Comparison of ENCODE assay signal across 9 mouse cellular contexts in genomic region chr9:67735426-67735825, GRCm38 (mm10). TPM values are rescaled to one million over a fixed set of nuclear protein-coding genes. Genes with fewer than 3 reads are reported as not detected.
DNase-seq lines count a peak whose midpoint lies in the region; ATAC-seq and TF ChIP-seq lines count a peak whose summit lies in the region.
"Had no signal": no experiment of that assay in that cellular context is flagged by ENCODE, and none has a peak within 500 bp of the region (broad histone marks: within the 10 kb centered on the region; RNA-seq: fewer than 3 reads in every experiment).

No protein-coding gene starts in this region.

- H3K9ac ChIP-seq in midbrain, embryonic 16.5 days (ENCODE audit: low read depth, low read length), result no peak overlapping the region
- H3K9ac ChIP-seq: embryonic facial prominence, embryonic 15.5 days had no signal

- 51% methylated on average over 11 of the region's 11 CpGs for WGBS in embryonic facial prominence, embryonic 10.5 days
- 49% methylated on average over 11 of the region's 11 CpGs for WGBS in small intestine, adult 2 months
- WGBS in midbrain, embryonic 16.5 days, result 51% methylated on average over 11 of the region's 11 CpGs

- TF ChIP-seq CTCF in small intestine, adult 2 months (IDR thresholded peaks at IDR 0.05; ENCODE audit: extremely low read depth, insufficient read length, insufficient replicate concordance, low read depth, low read length), result peak; percentile 38; the same call in 1 of the 2 replicates

- no peak for TF ChIP-seq POLR2A in small intestine, adult 2 months (IDR thresholded peaks at IDR 0.05; ENCODE audit: low read depth, low read length)

- intact Hi-C loops in left cerebral cortex, postnatal 36 days (cut with DNase I), result no loop called here

- H3K27me3 ChIP-seq in embryonic facial prominence, embryonic 10.5 days (replicated peaks; ENCODE audit: low read depth, poor library complexity, severe bottlenecking), result no peaks in the 10 kb centered on the region
- no peaks in the 10 kb centered on the region for H3K27me3 ChIP-seq in small intestine, adult 2 months (ENCODE audit: control insufficient read depth, insufficient read depth, low read length)
- no peaks in the 10 kb centered on the region for H3K27me3 ChIP-seq in midbrain, embryonic 16.5 days (ENCODE audit: control insufficient read depth, insufficient read depth, low read depth, low read length)
- H3K27me3 ChIP-seq: embryonic facial prominence, embryonic 15.5 days had no signal

- peak; percentile 58 to 68 for DNase-seq in left cerebral cortex, adult 18-20 months (ENCODE audit: low spot score in 2 of 2)
- DNase-seq in left cerebral cortex, postnatal 36 days (ENCODE audit: low spot score in 2 of 2), result no peak
- DNase-seq in ES-CJ7 (ENCODE audit: low read depth, low spot score), result peak; percentile 88
- peak; percentile 71 for DNase-seq in adrenal gland, postnatal 10 days
- peak; percentile 42 for DNase-seq in embryonic facial prominence, embryonic 10.5 days (ENCODE audit: low spot score)
- peak; percentile 32 to 52 for DNase-seq in kidney, postnatal 36 days

- H3K4me1 ChIP-seq in embryonic facial prominence, embryonic 10.5 days, result no peaks in the 10 kb centered on the region
- no peaks in the 10 kb centered on the region for H3K4me1 ChIP-seq in small intestine, adult 2 months (ENCODE audit: control insufficient read depth, insufficient read depth, insufficient read length, low read length)
- H3K4me1 ChIP-seq in midbrain, embryonic 16.5 days (ENCODE audit: control insufficient read depth, insufficient read depth, low read length), result no peaks in the 10 kb centered on the region
- H3K4me1 ChIP-seq: embryonic facial prominence, embryonic 15.5 days had no signal

- no peak overlapping the region for H3K4me2 ChIP-seq in midbrain, embryonic 16.5 days (ENCODE audit: low read length)
- H3K4me2 ChIP-seq: embryonic facial prominence, embryonic 15.5 days had no signal

- no peaks in the 10 kb centered on the region for H3K9me3 ChIP-seq in embryonic facial prominence, embryonic 10.5 days
- no peaks in the 10 kb centered on the region for H3K9me3 ChIP-seq in midbrain, embryonic 16.5 days (replicated peaks; ENCODE audit: control insufficient read depth, low read length, poor library complexity, severe bottlenecking)
- H3K9me3 ChIP-seq: embryonic facial prominence, embryonic 15.5 days had no signal

- no peak overlapping the region for H3K27ac ChIP-seq in embryonic facial prominence, embryonic 10.5 days (replicated peaks)
- no peak overlapping the region for H3K27ac ChIP-seq in small intestine, adult 2 months (ENCODE audit: insufficient read depth, low read depth, low read length)
- no peak overlapping the region for H3K27ac ChIP-seq in midbrain, embryonic 16.5 days (ENCODE audit: low read length)
- H3K27ac ChIP-seq: embryonic facial prominence, embryonic 15.5 days had no signal

- no peak for ATAC-seq in midbrain, embryonic 16.5 days

- no peak overlapping the region for H3K4me3 ChIP-seq in embryonic facial prominence, embryonic 10.5 days
- no peak overlapping the region for H3K4me3 ChIP-seq in small intestine, adult 2 months (ENCODE audit: low read depth, low read length)
- no peak overlapping the region for H3K4me3 ChIP-seq in midbrain, embryonic 16.5 days (ENCODE audit: low read depth, low read length)
- H3K4me3 ChIP-seq: embryonic facial prominence, embryonic 15.5 days had no signal

- no peaks in the 10 kb centered on the region for H3K36me3 ChIP-seq in embryonic facial prominence, embryonic 10.5 days (replicated peaks)
- H3K36me3 ChIP-seq in small intestine, adult 2 months (ENCODE audit: control insufficient read depth, insufficient read depth, low read length), result no peaks in the 10 kb centered on the region
- H3K36me3 ChIP-seq in midbrain, embryonic 16.5 days (ENCODE audit: control insufficient read depth, insufficient read depth, low read length), result no peaks in the 10 kb centered on the region
- H3K36me3 ChIP-seq: embryonic facial prominence, embryonic 15.5 days had no signal

RNA-seq across cellular contexts. Expression of gene C2cd4b, which starts 23.8 kb away (rescaled TPM):
- 1 to 10 TPM; 2.8 to 3.2 TPM for total RNA-seq in left cerebral cortex, adult 18-20 months (2021)
- 1 to 10 TPM; 2.3 to 4.0 TPM for total RNA-seq in left cerebral cortex, postnatal 36 days (2021)
- total RNA-seq in adrenal gland, postnatal 10 days (2021), result 1 to 10 TPM; 1.5 to 1.9 TPM
- 0.14 and 0.19 TPM in 2 replicates for polyA plus RNA-seq in embryonic facial prominence, embryonic 10.5 days (2016; fragmentation: Nextera tagmentation; extraction: Ambion mirVana)
- polyA plus RNA-seq in small intestine, adult 2 months (2012; rRNA removed), result 4.0 and 9.1 TPM in 2 replicates
- 0.70 and 0.78 TPM in 2 replicates for polyA plus RNA-seq in midbrain, embryonic 16.5 days (2015; fragmentation: Nextera tagmentation; extraction: Ambion mirVana)

Comparison
In these comparisons a context has a peak if more than half of its experiments do, and no peak if none do; other contexts are left out.
1. DNase-seq: peak in left cerebral cortex, adult 18-20 months (2 of 2), ES-CJ7 (single experiment), adrenal gland, postnatal 10 days (single experiment), embryonic facial prominence, embryonic 10.5 days (single experiment) and kidney, postnatal 36 days (2 of 2); none in left cerebral cortex, postnatal 36 days (0 of 2).